Mouse (Mus musculus) E14TG2a.4 (cell line): Measurements from ENCODE around the gene Adprhl1.

ENCODE experiments used
- CTCF ChIP-seq: conservative IDR thresholded peaks from 2 replicates; pipeline ENCODE4 v1.5.1; 2014; ENCODE audit warnings: low read length
- NANOG ChIP-seq: IDR thresholded peaks from 2 replicates; pipeline ENCODE4 v1.6.1; 2014; ENCODE audit warnings: borderline replicate concordance, low read length, mixed read lengths
- POU5F1 ChIP-seq: IDR thresholded peaks from 2 replicates; pipeline ENCODE4 v1.6.1; 2014; ENCODE audit warnings: low read length, borderline replicate concordance

DNA sequence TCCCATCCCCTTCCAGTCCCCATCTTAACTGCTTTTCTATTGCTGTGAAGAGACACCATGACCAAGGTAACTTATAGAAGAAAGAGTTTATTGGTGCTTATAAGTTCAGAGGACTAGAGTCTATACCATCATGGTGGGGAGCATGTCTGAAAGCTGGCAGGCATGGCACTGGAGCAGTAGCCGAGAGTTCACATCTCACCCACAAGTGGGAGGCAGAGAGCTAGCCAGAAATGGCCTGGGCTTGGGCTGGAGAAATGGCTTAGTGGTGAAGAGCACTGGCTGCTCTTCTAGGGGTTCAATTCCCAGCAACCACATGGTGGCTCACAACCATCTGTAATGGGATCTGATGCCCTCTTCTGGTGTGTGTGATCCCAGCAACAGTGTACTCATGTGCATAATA is 50.5 kb downstream of the Adprhl1 start:
- TF ChIP-seq CTCF (peak; percentile 25; the same call in 1 of the 2 replicates), NANOG (no peak), POU5F1 (no peak)
